Mouse (Mus musculus) stomach, embryonic 14.5 days (tissue): ENCODE data around the gene Hmga1. TPM values are rescaled to one million over a fixed set of nuclear protein-coding genes. Genes with fewer than 3 reads are reported as not detected.

Source experiments
- ATAC-seq: fragments of 200-750 bp; cut with Nextera tagmentation; 2 replicates; pipeline ENCODE4 v1.8.0; 2017; ENCODE audit warnings: low read depth, moderate TSS enrichment; ENCODE audit not compliant: insufficient number of reproducible peaks, insufficient read depth, low FRiP score
- H3K27ac ChIP-seq: fragments of 300-500 bp; sonication (generic); 2 replicates; pipeline ENCODE4 v1.5.1; 2014; ENCODE audit warnings: mild to moderate bottlenecking, low read length, moderate library complexity, mixed read lengths
- H3K27me3 ChIP-seq: fragments of 300-500 bp; sonication (generic); 2 replicates; pipeline ENCODE4 v1.6.1; 2014; ENCODE audit warnings: low read length, control low read depth, mixed read lengths; ENCODE audit not compliant: control insufficient read depth, insufficient read depth
- H3K36me3 ChIP-seq: fragments of 300-500 bp; sonication (generic); 2 replicates; pipeline ENCODE4 v1.6.1; 2014; ENCODE audit warnings: mild to moderate bottlenecking, control low read depth, low read length, moderate library complexity, mixed read lengths; ENCODE audit not compliant: control insufficient read depth, insufficient read depth
- H3K4me1 ChIP-seq: fragments of 300-500 bp; sonication (generic); 2 replicates; pipeline ENCODE4 v1.6.1; 2014; ENCODE audit warnings: low read length, control low read depth, mixed read lengths; ENCODE audit not compliant: control insufficient read depth, insufficient read depth
- H3K4me2 ChIP-seq: fragments of 300-500 bp; sonication (generic); replicated peaks from 2 replicates; pipeline ENCODE4 v1.6.1; 2014; ENCODE audit warnings: low read depth, low read length, control low read depth
- H3K4me3 ChIP-seq: fragments of 300-500 bp; sonication (generic); 2 replicates; pipeline ENCODE4 v1.5.1; 2014; ENCODE audit warnings: low read depth, low read length, control low read depth
- H3K9ac ChIP-seq: fragments of 300-500 bp; sonication (generic); replicated peaks from 2 replicates; pipeline ENCODE4 v1.6.1; 2014; ENCODE audit warnings: low read depth, mild to moderate bottlenecking, control low read depth, low read length, moderate library complexity, mixed read lengths
- H3K9me3 ChIP-seq: fragments of 300-500 bp; sonication (generic); 2 replicates; pipeline ENCODE4 v1.6.1; 2016; ENCODE audit warnings: low read depth, low read length, control low read depth; ENCODE audit not compliant: control insufficient read depth
- WGBS: fragments of 180-500 bp; shearing (Covaris S2); extraction: QIAGEN DNeasy Blood & Tissue Kit; methylation state at CpG from one replicate; pipeline ENCODE4 v1.1.7; 2014; 5-methylcytosine and 5-hydroxymethylcytosine counted together
- polyA plus RNA-seq: library from polyadenylated mRNA; unstranded; fragments of >200 nt; fragmentation: Nextera tagmentation; extraction: Ambion mirVana; gene quantifications from 2 replicates; pipeline ENCODE4 v1.2.1, GENCODE M21; 2014

Hmga1 gene
- polyA plus RNA-seq, 1 experiment from 2014 or later, result 239 TPM

- Histone ChIP-seq H3K27me3 (no peaks in the 10 kb centered on the region), H3K4me2 (no peak overlapping the region), H3K4me3 (no peak overlapping the region), H3K9ac (no peak overlapping the region), H3K27ac (no peak overlapping the region), H3K9me3 (no peaks in the 10 kb centered on the region), H3K36me3 (no peaks in the 10 kb centered on the region; the same call in 1 of the 2 replicates), H3K4me1 (0 out of 2 replicates have a peak, but pooled peaks cover 10% of the 10 kb centered on the region)
- WGBS, result 88% methylated on average over 5 of the region's 5 CpGs
- no peak for ATAC-seq
These were observed 11.9 kb downstream of the Hmga1 start for GRCm38 (mm10) chr17:27568228-27568627.

GRCm38 (mm10) chr17:27571315-27571714 lies 15.0 kb downstream of the Hmga1 start:
- WGBS, result 78% methylated on average over 8 of the region's 8 CpGs
- Histone ChIP-seq H3K4me1 (0 out of 2 replicates have a peak, but pooled peaks cover under 1% of the 10 kb centered on the region), H3K36me3 (peaks cover 5% of the 10 kb centered on the region; the same call in 1 of the 2 replicates), H3K4me2 (no peak overlapping the region), H3K9me3 (no peaks in the 10 kb centered on the region), H3K9ac (no peak overlapping the region), H3K27me3 (no peaks in the 10 kb centered on the region), H3K27ac (no peak overlapping the region), H3K4me3 (no peak overlapping the region)
- no peak for ATAC-seq

GRCm38 (mm10) chr17:27573772-27574320 lies 17.5 kb downstream of the Hmga1 start:
- ATAC-seq, result no peak

GRCm38 (mm10) chr17:27574470-27575115 lies 18.3 kb downstream of the Hmga1 start:
- Histone ChIP-seq H3K9ac (no peak overlapping the region), H3K4me3 (no peak overlapping the region), H3K9me3 (no peaks in the 10 kb centered on the region), H3K27ac (no peak overlapping the region), H3K36me3 (peaks cover 27% of the 10 kb centered on the region), H3K4me1 (no peaks in the 10 kb centered on the region), H3K4me2 (no peak overlapping the region), H3K27me3 (no peaks in the 10 kb centered on the region)
- 86% methylated on average over 15 of the region's 16 CpGs for WGBS
- no peak for ATAC-seq

More at GRCm38 (mm10) chr17:27573772-27574320, 17.5 kb downstream of the Hmga1 start:
- Histone ChIP-seq H3K27me3 (no peaks in the 10 kb centered on the region), H3K27ac (no peak overlapping the region), H3K4me3 (no peak overlapping the region), H3K36me3 (peaks cover 21% of the 10 kb centered on the region), H3K9me3 (no peaks in the 10 kb centered on the region), H3K9ac (no peak overlapping the region), H3K4me2 (no peak overlapping the region), H3K4me1 (no peaks in the 10 kb centered on the region)
- WGBS, result 87% methylated on average over 10 of the region's 10 CpGs

GRCm38 (mm10) chr17:27575116-27575776 lies 18.9 kb downstream of the Hmga1 start:
- no peaks in the 10 kb centered on the region for H3K4me1 ChIP-seq
- no peaks in the 10 kb centered on the region for H3K27me3 ChIP-seq
- H3K27ac ChIP-seq, result no peak overlapping the region
- 62% methylated on average over 10 of the region's 10 CpGs for WGBS
- no peak overlapping the region for H3K4me2 ChIP-seq
- ATAC-seq, result no peak
- no peaks in the 10 kb centered on the region for H3K9me3 ChIP-seq
- peaks cover 32% of the 10 kb centered on the region for H3K36me3 ChIP-seq
- no peak overlapping the region for H3K9ac ChIP-seq
- no peak overlapping the region for H3K4me3 ChIP-seq

- WGBS, result 81% methylated on average over 7 of the region's 7 CpGs
- Histone ChIP-seq H3K27ac (no peak overlapping the region), H3K4me1 (no peaks in the 10 kb centered on the region), H3K9ac (no peak overlapping the region), H3K36me3 (peaks cover 39% of the 10 kb centered on the region), H3K27me3 (no peaks in the 10 kb centered on the region), H3K4me2 (no peak overlapping the region), H3K9me3 (no peaks in the 10 kb centered on the region), H3K4me3 (no peak overlapping the region)
- no peak for ATAC-seq
These were observed 19.8 kb downstream of the Hmga1 start for GRCm38 (mm10) chr17:27576056-27576455.

GRCm38 (mm10) chr17:27577468-27577867 lies 21.2 kb downstream of the Hmga1 start:
- H3K4me1 ChIP-seq, result no peaks in the 10 kb centered on the region
- H3K36me3 ChIP-seq, result peaks cover 50% of the 10 kb centered on the region
- WGBS, result 66% methylated on average over 6 of the region's 6 CpGs
- H3K4me2 ChIP-seq, result no peak overlapping the region
- no peaks in the 10 kb centered on the region for H3K27me3 ChIP-seq
- no peak for ATAC-seq
- no peak overlapping the region for H3K4me3 ChIP-seq
- no peak overlapping the region for H3K9ac ChIP-seq
- H3K9me3 ChIP-seq, result no peaks in the 10 kb centered on the region
- H3K27ac ChIP-seq, result no peak overlapping the region

- Histone ChIP-seq H3K4me1 (no peaks in the 10 kb centered on the region), H3K27ac (no peak overlapping the region), H3K9me3 (no peaks in the 10 kb centered on the region), H3K27me3 (no peaks in the 10 kb centered on the region), H3K36me3 (peaks cover 57% of the 10 kb centered on the region), H3K4me3 (no peak overlapping the region), H3K9ac (no peak overlapping the region), H3K4me2 (no peak overlapping the region)
- no peak for ATAC-seq
- 96% methylated on average over 10 of the region's 10 CpGs for WGBS
These were observed 22.2 kb downstream of the Hmga1 start for GRCm38 (mm10) chr17:27578487-27578886.
